Mouse (Mus musculus) embryonic fibroblast, embryonic 13.5 days (primary cell): ENCODE measurements around the gene Usp5. TPM values are rescaled to one million over a fixed set of nuclear protein-coding genes. Genes with fewer than 3 reads are reported as not detected.
"Not testable (repeated sequence)": the region's sequence is repeated elsewhere in the genome, so short reads cannot be mapped to it uniquely, and the experiment has no call there.

ENCODE experiments used
- H3K27ac ChIP-seq: 2 replicates; pipeline ENCODE4 v1.5.1; 2012; ENCODE audit warnings: low read length, control low read depth, inconsistent platforms; ENCODE audit not compliant: insufficient read depth
- H3K4me1 ChIP-seq: 2 replicates; pipeline ENCODE4 v1.6.1; 2011; ENCODE audit warnings: low read length; ENCODE audit not compliant: control insufficient read depth, insufficient read depth
- H3K4me3 ChIP-seq: 2 replicates; pipeline ENCODE4 v1.5.1; 2011; ENCODE audit warnings: mild to moderate bottlenecking, control low read depth, low read length; ENCODE audit not compliant: insufficient read depth
- CTCF ChIP-seq: IDR thresholded peaks from 2 replicates; pipeline ENCODE4 v1.5.1; 2011; ENCODE audit warnings: mild to moderate bottlenecking, control low read depth, low read length, moderate library complexity, borderline replicate concordance; ENCODE audit not compliant: insufficient read depth
- POLR2A ChIP-seq: IDR thresholded peaks from 2 replicates; pipeline ENCODE4 v1.6.1; 2011; ENCODE audit warnings: low read depth, mild to moderate bottlenecking, control low read depth, low read length, moderate library complexity
- polyA plus RNA-seq: library from polyadenylated mRNA; stranded (reverse); fragments of >200 nt; gene quantifications from 2 replicates; pipeline ENCODE4 v1.2.4, GENCODE M21; 2011; ENCODE audit warnings: low read depth; ENCODE audit not compliant: missing spikeins, insufficient read length

The Usp5 gene
- polyA plus RNA-seq, 1 experiment: 87.6 TPM

DNA sequence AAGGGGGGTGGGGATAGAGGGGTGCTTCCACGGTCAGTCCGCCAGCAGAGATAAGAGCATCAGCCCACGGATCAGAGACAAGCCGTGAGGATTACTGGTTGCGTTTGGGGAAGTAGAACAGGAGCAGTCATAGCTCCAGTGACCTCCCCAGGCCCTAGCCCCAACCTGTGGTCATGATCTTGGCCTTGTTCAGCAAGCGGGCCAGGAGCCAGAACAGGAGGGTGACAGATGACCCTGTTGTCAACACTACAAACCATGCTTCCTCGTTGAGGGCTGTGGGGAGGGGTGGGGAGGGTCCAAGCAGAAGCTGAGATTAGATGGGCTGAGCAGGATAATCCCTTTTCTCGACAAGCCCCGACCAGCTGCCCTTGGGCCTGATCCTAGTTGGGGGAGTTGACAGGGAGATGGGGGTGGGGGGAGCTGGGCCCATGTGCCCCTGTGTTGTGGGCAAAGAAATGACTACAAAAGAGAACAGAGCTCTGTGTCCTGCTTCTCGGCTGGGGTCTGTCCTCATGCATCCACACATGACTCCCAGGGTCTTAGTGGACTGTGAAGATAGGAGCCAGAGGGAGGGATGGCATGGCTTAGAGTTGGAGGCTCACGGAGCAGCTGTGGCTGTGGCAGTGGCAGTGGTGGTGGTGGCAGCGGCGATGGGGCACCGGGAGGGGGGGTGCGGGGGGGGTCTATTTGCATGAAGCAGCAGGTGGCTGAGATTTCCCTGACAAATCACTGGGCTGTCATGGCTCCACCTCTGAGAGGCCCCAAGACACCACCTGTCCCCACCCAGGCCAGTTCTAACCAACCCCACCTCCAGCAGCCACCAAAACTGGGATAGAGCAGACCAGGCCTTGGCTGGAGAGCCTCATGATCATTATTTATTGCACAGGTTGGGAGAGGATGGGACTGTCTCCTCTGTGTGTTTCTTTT lies 11.2 kb upstream of the Usp5 start, which contains the start of gene Gnb3:
Gene Gnb3, minus strand, starts transcription at position 35 of the 927 bp plus-strand sequence.
- no peak within 1 kb of the TSS for H3K27ac ChIP-seq
- no peak within 1 kb of the TSS for H3K4me3 ChIP-seq
- no peaks in the 10 kb centered on the region for H3K4me1 ChIP-seq
- TF ChIP-seq CTCF (no peak), POLR2A (no peak)

GRCm38 (mm10) chr6:124839805-124840204 lies 10.5 kb upstream of the Usp5 start:
- Histone ChIP-seq H3K27ac (no peak overlapping the region), H3K4me1 (no peaks in the 10 kb centered on the region), H3K4me3 (no peak overlapping the region)
- TF ChIP-seq POLR2A (no peak), CTCF (no peak)

DNA sequence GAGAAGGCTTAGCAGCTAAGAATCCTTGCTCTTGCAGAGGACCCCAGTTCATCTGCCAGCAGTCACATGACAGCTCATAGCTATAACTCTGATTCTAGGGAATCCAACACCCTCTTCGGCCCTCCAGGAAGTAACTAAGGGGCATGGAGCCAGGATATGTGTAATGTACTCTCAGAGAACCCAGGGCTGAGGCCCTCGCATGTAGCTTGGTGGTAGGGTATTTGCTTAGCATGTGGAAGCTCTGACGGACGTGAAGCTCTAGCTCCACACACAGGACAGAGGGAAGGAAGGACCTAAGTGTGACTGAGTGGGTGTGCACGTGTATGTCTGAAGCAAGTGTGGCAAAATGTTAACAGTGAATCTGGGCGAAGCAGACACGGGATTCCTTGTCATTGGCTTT lies 7.1 kb upstream of the Usp5 start:
- Histone ChIP-seq H3K4me3 (no peak overlapping the region), H3K4me1 (no peaks in the 10 kb centered on the region), H3K27ac (no peak overlapping the region)
- TF ChIP-seq CTCF: peak; percentile 8; the same call in 1 of the 2 replicates
- no peak for TF ChIP-seq POLR2A

GRCm38 (mm10) chr6:124835531-124835930 lies 6.2 kb upstream of the Usp5 start:
- Histone ChIP-seq H3K4me3 (no peak overlapping the region), H3K4me1 (no peaks in the 10 kb centered on the region), H3K27ac (no peak overlapping the region)
- no peak for TF ChIP-seq CTCF
- TF ChIP-seq POLR2A: no peak

- H3K4me1 ChIP-seq: no peaks in the 10 kb centered on the region
- TF ChIP-seq CTCF: no peak
- TF ChIP-seq POLR2A: no peak
- no peak overlapping the region for H3K27ac ChIP-seq
- H3K4me3 ChIP-seq: no peak overlapping the region
Observed at GRCm38 (mm10) chr6:124834512-124835081, 5.3 kb upstream of the Usp5 start.

- no peaks in the 10 kb centered on the region for H3K4me1 ChIP-seq
- no peak overlapping the region for H3K4me3 ChIP-seq
Observed at GRCm38 (mm10) chr6:124831649-124832048, 2.4 kb upstream of the Usp5 start.

DNA sequence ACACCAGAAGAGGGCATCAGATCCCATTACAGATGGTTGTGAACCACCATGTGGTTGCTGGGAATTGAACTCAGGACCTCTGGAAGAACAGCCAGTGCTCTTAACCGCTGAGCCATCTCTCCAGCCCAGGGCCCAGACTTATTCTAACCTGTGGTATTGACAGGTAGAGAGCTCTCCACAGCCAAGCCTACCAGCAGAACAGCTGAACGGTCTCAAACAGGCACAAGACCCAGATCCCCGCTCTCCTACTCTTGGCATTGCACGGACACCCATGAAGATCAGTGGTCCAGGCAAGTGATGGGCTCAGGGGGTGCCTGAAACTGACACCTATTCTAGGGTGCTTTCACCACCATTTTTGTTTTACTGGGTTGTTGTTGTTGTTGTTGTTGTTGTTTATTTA lies 1.9 kb upstream of the Usp5 start:
- H3K4me3 ChIP-seq, H3K27ac ChIP-seq, H3K4me1 ChIP-seq: not testable (repeated sequence)

More at GRCm38 (mm10) chr6:124831649-124832048, 2.4 kb upstream of the Usp5 start:
- TF ChIP-seq POLR2A (no peak), CTCF (no peak)
- no peak overlapping the region for H3K27ac ChIP-seq

- TF ChIP-seq CTCF (no peak), POLR2A (peak; percentile 77)
- Histone ChIP-seq H3K4me1 (no peaks in the 10 kb centered on the region), H3K27ac (peak overlapping the region; percentile 85), H3K4me3 (peak overlapping the region; percentile 71)
Observed at GRCm38 (mm10) chr6:124829799-124830700, 766 bp upstream of the Usp5 start.

DNA sequence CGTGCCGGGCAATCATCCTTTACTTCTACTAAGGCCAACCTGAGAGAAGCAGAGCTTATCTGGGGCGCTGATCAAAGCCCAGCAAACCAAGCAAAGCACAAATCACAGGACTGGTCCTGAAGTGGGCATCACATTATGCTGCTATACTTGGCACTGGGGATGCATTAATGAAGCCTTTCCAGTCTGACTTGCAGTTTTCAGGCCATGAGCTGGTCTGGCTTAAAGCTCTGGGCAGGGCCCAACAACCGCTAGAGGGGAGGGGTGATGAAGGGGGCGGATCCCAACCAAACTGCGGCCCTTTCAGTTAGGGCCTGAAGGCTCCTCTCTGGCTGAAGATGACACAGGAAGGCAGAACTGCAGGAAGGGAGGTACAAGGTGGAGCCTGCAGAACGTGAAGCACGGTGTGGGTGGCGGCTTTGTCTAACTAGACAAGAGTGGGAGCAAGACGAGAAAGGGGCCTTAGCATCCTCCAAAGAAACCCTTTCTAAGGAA lies 1.1 kb downstream of the Usp5 start:
- no peaks in the 10 kb centered on the region for H3K4me1 ChIP-seq
- H3K4me3 ChIP-seq: peak overlapping the region; percentile 70
- peak overlapping the region; percentile 55 for H3K27ac ChIP-seq
- TF ChIP-seq CTCF: no peak
- peak; percentile 86 for TF ChIP-seq POLR2A
